Mouse (Mus musculus): ENCODE measurements around the gene Defb18. TPM values are rescaled to one million over a fixed set of nuclear protein-coding genes. Genes with fewer than 3 reads are reported as not detected.

Gene Defb18
- polyA plus RNA-seq, 1 experiment from 2014 or later, result not detected

Other genes starting within 250 kb of the Defb18 start
- gene Crisp4, start 91.5 kb downstream of the Defb18 start, polyA plus RNA-seq (2015; fragmentation: Nextera tagmentation; extraction: Ambion mirVana), result not detected in 2 replicates
- not detected in 2 replicates for gene Defb41, start 27.7 kb upstream of the Defb18 start, polyA plus RNA-seq (2015; fragmentation: Nextera tagmentation; extraction: Ambion mirVana)